Mouse (Mus musculus): ENCODE measurements at regions not wholly inside any gene's neighbourhood (a gene's known extent, or its start where the extent isn't known, plus 50 kb on each side); places are given as distances from the start of the nearest gene placed in this dataset.
A peak's percentile ranks its signal among the peaks of the same experiment; 100 is the strongest.

DNA sequence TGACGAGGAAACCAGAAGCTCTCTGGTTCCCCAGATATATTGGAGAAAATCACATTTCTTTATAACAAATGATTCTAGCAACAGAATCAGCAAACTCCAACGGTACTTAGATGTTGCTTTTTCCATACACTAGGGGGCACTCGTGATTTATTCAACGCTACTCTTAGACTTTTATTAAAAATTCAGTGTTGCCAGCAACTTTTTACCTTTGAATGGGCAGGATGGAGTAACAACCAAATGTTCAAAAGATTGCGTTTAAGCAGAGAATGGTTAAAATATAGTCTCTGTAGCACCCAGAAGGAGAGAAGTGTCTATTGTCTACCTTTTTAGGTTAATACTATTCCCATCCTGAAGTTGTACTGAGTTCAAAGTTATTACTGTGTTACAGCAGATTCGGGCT lies 715.4 kb upstream of the Cblb start:
- DNase-seq: peak; percentile 25

DNA sequence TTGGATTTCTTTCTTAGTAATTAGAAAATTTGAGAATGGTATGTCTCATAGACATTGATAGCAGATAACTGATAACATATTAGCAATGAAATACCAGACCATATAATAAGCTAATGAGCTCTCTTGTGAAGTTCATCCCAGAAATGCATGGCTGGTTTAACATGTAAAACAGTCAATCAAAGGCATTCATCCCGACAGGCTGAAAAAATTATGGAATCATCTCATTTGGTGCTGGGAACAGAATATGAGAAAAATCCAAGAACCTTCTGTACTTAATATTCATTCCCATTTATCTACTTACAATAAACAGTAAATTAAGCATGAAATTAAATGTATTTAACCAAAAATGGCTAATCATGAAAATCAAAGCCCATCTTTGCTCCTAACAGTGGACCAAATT lies 698.8 kb upstream of the Cblb start:
- no peak for DNase-seq

DNA sequence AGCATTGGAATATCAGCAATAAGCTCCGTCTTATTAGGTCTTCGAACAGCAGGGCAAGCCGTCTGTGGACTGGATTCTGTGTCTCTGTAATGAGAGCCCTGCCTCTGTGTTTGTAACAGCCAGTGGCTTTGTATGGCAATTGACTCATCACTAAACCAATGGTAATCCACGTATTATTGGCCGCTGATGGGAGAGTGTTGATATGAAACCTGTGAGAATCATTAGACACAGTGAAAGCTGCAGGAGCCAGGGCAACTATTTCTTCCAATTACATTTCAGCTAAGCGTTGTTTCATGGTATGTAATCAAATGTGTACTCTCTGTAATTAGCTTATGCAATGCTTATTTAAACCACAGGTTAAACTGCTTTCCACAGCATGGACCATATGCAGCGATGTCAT lies 696.1 kb upstream of the Cblb start:
- no peak for DNase-seq

DNA sequence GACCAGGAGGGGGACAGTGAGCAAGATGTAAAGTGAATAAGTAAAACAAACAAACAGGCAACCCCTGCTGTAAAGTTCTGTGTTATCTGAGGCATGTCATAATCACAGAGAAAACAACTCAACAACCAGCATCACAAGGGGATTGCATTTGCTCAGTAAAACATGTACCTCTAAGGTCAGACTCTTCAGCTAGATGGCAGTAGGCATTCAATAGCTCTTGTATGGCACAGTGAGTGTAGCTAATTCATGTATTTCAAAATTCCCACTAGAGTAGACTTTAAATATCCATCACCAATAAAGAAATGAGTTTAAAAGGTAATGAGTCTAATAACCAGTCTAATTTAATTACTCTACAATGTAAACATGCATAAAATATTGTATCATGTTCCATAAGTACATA lies 683.9 kb upstream of the Cblb start:
- DNase-seq: no peak

DNA sequence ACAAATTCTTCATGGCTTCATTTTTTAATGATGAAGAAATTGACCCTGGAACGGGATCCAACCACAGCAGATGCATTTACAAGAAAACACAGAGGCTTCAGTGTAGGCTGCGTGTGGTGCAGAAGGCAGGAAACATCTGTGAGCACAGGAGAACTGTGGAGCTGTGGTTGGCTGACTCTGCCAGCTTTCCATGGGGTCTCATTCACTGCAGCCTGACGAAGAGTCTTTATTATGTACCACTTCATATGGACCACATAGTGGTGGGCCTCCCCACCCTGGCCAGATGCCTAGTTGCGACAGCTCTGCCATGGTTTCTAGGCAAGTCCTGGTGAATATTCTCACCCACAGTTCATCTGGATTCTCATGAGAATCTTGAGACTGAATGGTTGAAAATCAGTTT lies 678.9 kb upstream of the Cblb start:
- no peak for DNase-seq

DNA sequence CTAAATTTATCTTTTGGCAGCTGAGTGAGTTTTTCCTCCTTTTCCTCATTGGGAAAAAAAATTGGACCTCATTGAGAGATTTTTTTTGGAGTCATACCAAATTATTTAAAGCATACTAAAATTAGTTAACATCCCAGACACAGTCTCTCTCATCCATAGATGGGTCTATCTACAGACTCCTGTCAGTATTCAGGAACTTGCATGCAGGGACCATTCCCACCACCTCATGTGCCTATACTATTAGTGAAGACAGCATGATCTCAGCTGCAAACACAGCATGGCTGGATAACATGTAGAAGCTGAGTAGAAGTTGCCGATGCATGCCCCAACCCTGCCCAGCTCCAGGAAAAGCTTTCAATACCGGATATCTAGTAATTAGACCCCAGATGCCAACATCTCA lies 677.2 kb upstream of the Cblb start:
- DNase-seq: no peak

DNA sequence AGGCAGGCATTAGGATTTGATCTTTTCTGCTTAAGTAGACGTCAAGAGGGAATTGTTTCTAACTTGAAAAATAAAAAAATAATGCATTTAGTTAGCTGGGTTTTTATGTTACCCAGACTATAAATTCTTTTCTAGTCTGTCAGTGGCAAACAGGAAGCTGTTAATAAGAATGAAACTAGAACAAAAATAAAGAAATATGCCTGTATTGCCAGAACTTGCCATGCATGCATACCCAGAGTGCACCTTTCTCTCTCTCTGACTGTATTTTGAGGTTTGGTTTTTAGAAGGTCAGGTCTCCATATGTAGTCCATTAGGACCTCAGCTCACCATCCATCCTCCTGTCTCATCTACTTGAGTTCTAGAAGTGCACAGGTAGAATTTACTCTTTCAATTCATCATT lies 661.0 kb upstream of the Cblb start:
- no peak for DNase-seq

DNA sequence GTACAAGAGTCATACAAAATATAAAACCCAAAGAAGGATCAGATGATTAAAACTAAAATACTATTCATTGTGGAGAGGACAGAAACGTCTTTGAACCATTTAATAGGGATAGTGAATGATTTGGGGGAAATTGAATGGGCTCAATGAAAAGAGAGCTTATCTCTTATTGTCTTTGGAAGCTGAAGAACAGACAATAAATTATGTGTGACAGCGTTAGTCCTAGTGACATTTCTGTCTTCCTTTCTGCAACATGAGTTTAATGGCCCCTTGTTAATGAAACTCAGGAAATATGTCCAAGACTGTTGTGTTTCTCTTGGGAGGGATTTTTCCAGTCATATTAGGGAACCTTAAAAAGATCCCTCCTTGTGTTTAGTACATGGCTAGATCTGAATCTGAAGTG lies 644.6 kb upstream of the Cblb start:
- DNase-seq: no peak

DNA sequence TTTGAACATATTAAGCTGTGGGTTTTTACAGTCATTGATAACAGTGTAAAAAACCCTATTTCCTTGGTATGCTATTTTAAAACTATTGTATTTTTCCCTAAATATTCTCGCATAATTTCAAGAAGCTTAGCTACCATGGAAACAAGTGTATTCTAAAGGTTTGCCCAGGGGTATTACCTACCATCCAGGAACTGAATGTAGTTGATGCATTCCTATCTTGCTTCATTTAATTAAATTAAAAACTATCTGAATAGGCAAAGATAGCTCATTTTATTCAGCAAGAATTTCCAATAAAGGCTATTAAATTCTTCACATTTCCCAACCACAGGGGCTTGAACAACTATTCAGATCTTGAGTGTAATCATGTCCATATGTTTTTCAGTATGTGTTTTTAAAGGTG lies 643.5 kb upstream of the Cblb start:
- no peak for DNase-seq

DNA sequence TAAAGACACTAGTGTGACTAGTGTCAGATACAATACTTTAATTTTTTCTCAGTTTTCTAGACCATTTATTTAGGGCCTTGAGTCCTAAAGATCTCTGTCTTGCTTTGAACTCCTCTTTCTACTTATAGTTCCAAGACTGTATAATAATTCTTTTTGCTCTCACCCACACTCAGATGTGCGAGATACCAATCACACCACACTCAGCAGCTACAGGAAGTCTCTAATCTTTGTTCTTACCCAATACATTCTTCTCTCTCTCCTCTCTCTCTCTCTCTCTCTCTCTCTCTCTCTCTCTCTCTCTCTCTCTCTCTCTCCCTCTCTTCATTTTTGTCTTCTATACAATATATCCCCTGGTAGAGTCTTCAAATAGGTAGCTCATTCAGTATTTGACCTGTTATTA lies 637.2 kb upstream of the Cblb start:
- no peak for DNase-seq

All from right cerebral cortex, adult 18-20 months (tissue).